14 mouse cellular contexts compared by ENCODE assay signal in genomic region chr14:17900414-17900795, GRCm38 (mm10).
DNase-seq lines count a peak whose midpoint lies in the region; ATAC-seq and TF ChIP-seq lines count a peak whose summit lies in the region.
"Had no signal": no experiment of that assay in that cellular context is flagged by ENCODE, and none has a peak within 500 bp of the region (broad histone marks: within the 10 kb centered on the region; RNA-seq: fewer than 3 reads in every experiment).

No protein-coding gene starts in this region.

- no peaks in the 10 kb centered on the region for H3K4me1 ChIP-seq in liver, postnatal 0 days (ENCODE audit: insufficient read depth)
- no peaks in the 10 kb centered on the region for H3K4me1 ChIP-seq in forebrain, embryonic 12.5 days
- H3K4me1 ChIP-seq: heart, embryonic 10.5 days had no signal

- no peak overlapping the region for H3K4me3 ChIP-seq in liver, postnatal 0 days (ENCODE audit: low read depth, low read length)
- H3K4me3 ChIP-seq in forebrain, embryonic 12.5 days (replicated peaks) = no peak overlapping the region
- H3K4me3 ChIP-seq: erythroblast, embryonic 14.5 days; gastrocnemius, adult 2 months; heart, embryonic 10.5 days had no signal

- WGBS in liver, postnatal 0 days (ENCODE audit: insufficient replicate concordance) = 90% methylated on average over 3 of the region's 3 CpGs
- WGBS in forebrain, embryonic 12.5 days = 61% methylated on average over 3 of the region's 3 CpGs

- TF ChIP-seq CTCF in liver, postnatal 0 days (IDR thresholded peaks at IDR 0.05; ENCODE audit: low read depth) = no peak

- peak overlapping the region; percentile 46 for H3K27ac ChIP-seq in liver, postnatal 0 days (ENCODE audit: low read depth)
- no peak overlapping the region for H3K27ac ChIP-seq in forebrain, embryonic 12.5 days
- H3K27ac ChIP-seq: heart, embryonic 10.5 days had no signal

- no peak for TF ChIP-seq EP300 in liver, postnatal 0 days (IDR thresholded peaks at IDR 0.05; ENCODE audit: low read depth)

- no peaks in the 10 kb centered on the region for H3K36me3 ChIP-seq in liver, postnatal 0 days (replicated peaks; ENCODE audit: insufficient read depth, low read length)
- H3K36me3 ChIP-seq in forebrain, embryonic 12.5 days (replicated peaks) = no peaks in the 10 kb centered on the region
- H3K36me3 ChIP-seq: heart, embryonic 10.5 days had no signal

- H3K9me3 ChIP-seq in liver, postnatal 0 days (ENCODE audit: low read length) = no peaks in the 10 kb centered on the region
- H3K9me3 ChIP-seq in forebrain, embryonic 12.5 days = no peaks in the 10 kb centered on the region
- H3K9me3 ChIP-seq: heart, embryonic 10.5 days had no signal

- H3K27me3 ChIP-seq in liver, postnatal 0 days (ENCODE audit: insufficient read depth, low read length) = no peaks in the 10 kb centered on the region
- H3K27me3 ChIP-seq in forebrain, embryonic 12.5 days = no peaks in the 10 kb centered on the region

- no peak for DNase-seq in liver, postnatal 0 days
- DNase-seq in liver = no peak
- DNase-seq in cerebellum, adult 11-12 months = peak; percentile 25
- peak; percentile 15 for DNase-seq in mesoderm, embryonic 11.5 days (ENCODE audit: low read depth, low spot score)
- DNase-seq in kidney, adult 18-20 months = no peak
- DNase-seq: gastrocnemius, adult 2 months; heart, postnatal 4 days; lung, adult 2 months; thymus, adult 2 months had no signal

- ATAC-seq in liver, postnatal 0 days = peak; percentile 28; the same call in 1 of the 2 replicates
- ATAC-seq in forebrain, embryonic 12.5 days (ENCODE audit: low FRiP score) = peak; percentile 46; the same call in 1 of the 2 replicates
- no peak for ATAC-seq in monocyte, adult 5-6 weeks (replicated peaks; ENCODE audit: insufficient number of reproducible peaks, low FRiP score, low TSS enrichment, poor library complexity, severe bottlenecking)
- ATAC-seq: activated CD4-positive, CD25-positive, alpha-beta regulatory T cell, adult 4 months had no signal

- H3K4me2 ChIP-seq in liver, postnatal 0 days (ENCODE audit: low read depth, low read length) = no peak overlapping the region
- no peak overlapping the region for H3K4me2 ChIP-seq in forebrain, embryonic 12.5 days

- no peak overlapping the region for H3K9ac ChIP-seq in liver, postnatal 0 days (replicated peaks)
- no peak overlapping the region for H3K9ac ChIP-seq in forebrain, embryonic 12.5 days

Comparison
In these comparisons a context has a peak if more than half of its experiments do, and no peak if none do; other contexts are left out.
1. DNase-seq: peak in cerebellum, adult 11-12 months (single experiment) and mesoderm, embryonic 11.5 days (single experiment); none in liver, postnatal 0 days (single experiment), liver (single experiment) and kidney, adult 18-20 months (single experiment).